Mouse (Mus musculus) bone marrow macrophage, adult 2 months (primary cell): Measurements from ENCODE around the gene Slc9a3.

Source experiments
- CTCF ChIP-seq: IDR thresholded peaks from 2 replicates; pipeline ENCODE4 v1.5.1; 2012; ENCODE audit warnings: low read depth, mild to moderate bottlenecking, low read length, moderate library complexity
- POLR2A ChIP-seq: IDR thresholded peaks from 2 replicates; pipeline ENCODE4 v1.6.1; 2012; ENCODE audit warnings: mild to moderate bottlenecking, low read depth, low read length, borderline replicate concordance

GRCm38 (mm10) chr13:74196451-74196850, 75.2 kb downstream of the Slc9a3 start:
- TF ChIP-seq CTCF (no peak), POLR2A (no peak)
